Comparison of ENCODE assay signal across 20 mouse cellular contexts in genomic region chr5:44105192-44105591, GRCm38 (mm10). TPM values are rescaled to one million over a fixed set of nuclear protein-coding genes. Genes with fewer than 3 reads are reported as not detected.
DNase-seq lines count a peak whose midpoint lies in the region; ATAC-seq and TF ChIP-seq lines count a peak whose summit lies in the region.
"Had no signal": no experiment of that assay in that cellular context is flagged by ENCODE, and none has a peak within 500 bp of the region (broad histone marks: within the 10 kb centered on the region; RNA-seq: fewer than 3 reads in every experiment).

No protein-coding gene starts in this region.

- no peak for DNase-seq in midbrain, embryonic 10.5 days (ENCODE audit: low spot score)
- DNase-seq in midbrain, postnatal 0 days (ENCODE audit: low spot score) = no peak
- peak; percentile 88 for DNase-seq in kidney, adult 2 months
- DNase-seq in kidney, postnatal 14 days = peak; percentile 76
- no peak for DNase-seq in layer of hippocampus, adult 18-20 months (ENCODE audit: low spot score in 2 of 2)
- DNase-seq: cerebellum, adult 9-10 months; gastrocnemius, postnatal 25 days; heart, postnatal 10 days; liver, postnatal 0 days; right cerebral cortex, postnatal 4 days; thymus, postnatal 25 days had no signal

- H3K9me3 ChIP-seq in midbrain, embryonic 10.5 days (replicated peaks) = 0 out of 2 replicates have a peak, but pooled peaks cover 10% of the 10 kb centered on the region
- no peaks in the 10 kb centered on the region for H3K9me3 ChIP-seq in midbrain, postnatal 0 days (ENCODE audit: low read length)
- H3K9me3 ChIP-seq in stomach, embryonic 16.5 days (replicated peaks; ENCODE audit: control insufficient read depth, low read length) = no peaks in the 10 kb centered on the region
- H3K9me3 ChIP-seq: embryonic facial prominence, embryonic 15.5 days; midbrain, embryonic 13.5 days had no signal

- no peak for TF ChIP-seq POLR2A in kidney, adult 2 months (IDR thresholded peaks at IDR 0.05; ENCODE audit: low read depth, low read length)

- no peak for ATAC-seq in midbrain, postnatal 0 days (ENCODE audit: low FRiP score)
- no peak for ATAC-seq in stomach, embryonic 16.5 days (ENCODE audit: insufficient read depth, low FRiP score)
- ATAC-seq in megakaryocyte-erythroid progenitor cell, adult 5-6 weeks (replicated peaks; ENCODE audit: low FRiP score, low TSS enrichment, poor library complexity, severe bottlenecking) = no peak
- ATAC-seq: hindbrain, embryonic 16.5 days; liver, postnatal 0 days; midbrain, embryonic 13.5 days had no signal

- H3K9ac ChIP-seq in midbrain, postnatal 0 days (replicated peaks; ENCODE audit: low read length, poor library complexity, severe bottlenecking) = no peak overlapping the region
- H3K9ac ChIP-seq in stomach, embryonic 16.5 days (ENCODE audit: low read length) = no peak overlapping the region
- H3K9ac ChIP-seq: embryonic facial prominence, embryonic 15.5 days; liver, postnatal 0 days; midbrain, embryonic 13.5 days; neural tube, embryonic 15.5 days had no signal

- peaks cover 39% of the 10 kb centered on the region for H3K4me1 ChIP-seq in midbrain, embryonic 10.5 days
- H3K4me1 ChIP-seq in midbrain, postnatal 0 days (ENCODE audit: insufficient read depth, low read length) = no peaks in the 10 kb centered on the region
- H3K4me1 ChIP-seq in kidney, adult 2 months (ENCODE audit: control insufficient read depth, insufficient read depth, low read length) = peaks cover 37% of the 10 kb centered on the region
- H3K4me1 ChIP-seq in stomach, embryonic 16.5 days (ENCODE audit: control insufficient read depth, insufficient read depth, low read length) = peaks cover 5% of the 10 kb centered on the region; the same call in 1 of the 2 replicates

- H3K36me3 ChIP-seq in midbrain, embryonic 10.5 days = no peaks in the 10 kb centered on the region
- no peaks in the 10 kb centered on the region for H3K36me3 ChIP-seq in midbrain, postnatal 0 days (ENCODE audit: insufficient read depth, low read length)
- no peaks in the 10 kb centered on the region for H3K36me3 ChIP-seq in kidney, adult 2 months (ENCODE audit: control insufficient read depth, insufficient read depth, low read length)
- H3K36me3 ChIP-seq in stomach, embryonic 16.5 days (ENCODE audit: control insufficient read depth, insufficient read depth, low read length) = no peaks in the 10 kb centered on the region
- H3K36me3 ChIP-seq: embryonic facial prominence, embryonic 15.5 days; midbrain, embryonic 13.5 days; neural tube, embryonic 15.5 days had no signal

- TF ChIP-seq CTCF in midbrain, postnatal 0 days (IDR thresholded peaks at IDR 0.05) = no peak
- TF ChIP-seq CTCF in kidney, adult 2 months (conservative IDR thresholded peaks at IDR 0.05; ENCODE audit: insufficient read depth, insufficient read length, low read depth, low read length) = no peak

- 70% methylated on average over 4 of the region's 4 CpGs for WGBS in midbrain, embryonic 10.5 days
- whole genome bisulfite sequencing in midbrain, postnatal 0 days = 58% methylated on average over 4 of the region's 4 CpGs
- WGBS in kidney, adult 2 months = 10% methylated on average over 4 of the region's 4 CpGs
- 28% methylated on average over 4 of the region's 4 CpGs for WGBS in stomach, embryonic 16.5 days

- H3K27ac ChIP-seq in midbrain, embryonic 10.5 days (replicated peaks) = peak overlapping the region; percentile 43; the same call in 1 of the 2 replicates
- no peak overlapping the region for H3K27ac ChIP-seq in midbrain, postnatal 0 days (ENCODE audit: low read depth, low read length)
- peak overlapping the region; percentile 91 for H3K27ac ChIP-seq in kidney, adult 2 months (ENCODE audit: insufficient read depth, low read depth, low read length)
- H3K27ac ChIP-seq in stomach, embryonic 16.5 days (ENCODE audit: low read length) = peak overlapping the region; percentile 30; the same call in 1 of the 2 replicates
- H3K27ac ChIP-seq: embryonic facial prominence, embryonic 15.5 days; left cerebral cortex, adult 2 months; macrophage; midbrain, embryonic 13.5 days; neural tube, embryonic 15.5 days had no signal

- H3K4me2 ChIP-seq in midbrain, postnatal 0 days (ENCODE audit: low read depth, low read length, poor library complexity, severe bottlenecking) = no peak overlapping the region
- no peak overlapping the region for H3K4me2 ChIP-seq in stomach, embryonic 16.5 days (ENCODE audit: low read depth, low read length)
- H3K4me2 ChIP-seq: embryonic facial prominence, embryonic 15.5 days; midbrain, embryonic 13.5 days; neural tube, embryonic 15.5 days had no signal

- H3K27me3 ChIP-seq in midbrain, embryonic 10.5 days (ENCODE audit: low read depth, poor library complexity, severe bottlenecking) = 0 out of 2 replicates have a peak, but pooled peaks cover 9% of the 10 kb centered on the region
- no peaks in the 10 kb centered on the region for H3K27me3 ChIP-seq in midbrain, postnatal 0 days (ENCODE audit: insufficient read depth, low read length)
- H3K27me3 ChIP-seq in kidney, adult 2 months (replicated peaks; ENCODE audit: control insufficient read depth, insufficient read depth, low read length) = no peaks in the 10 kb centered on the region
- no peaks in the 10 kb centered on the region for H3K27me3 ChIP-seq in stomach, embryonic 16.5 days (ENCODE audit: control insufficient read depth, insufficient read depth, low read length)
- H3K27me3 ChIP-seq: embryonic facial prominence, embryonic 15.5 days; midbrain, embryonic 13.5 days; neural tube, embryonic 15.5 days had no signal

- no peak overlapping the region for H3K4me3 ChIP-seq in midbrain, embryonic 10.5 days
- no peak overlapping the region for H3K4me3 ChIP-seq in midbrain, postnatal 0 days (ENCODE audit: low read depth, low read length)
- no peak overlapping the region for H3K4me3 ChIP-seq in kidney, adult 2 months (ENCODE audit: insufficient read depth, low read depth, low read length)
- no peak overlapping the region for H3K4me3 ChIP-seq in stomach, embryonic 16.5 days (replicated peaks; ENCODE audit: low read length)
- H3K4me3 ChIP-seq: embryonic facial prominence, embryonic 15.5 days; left cerebral cortex, adult 2 months; midbrain, embryonic 13.5 days; myocyte; neural tube, embryonic 15.5 days had no signal

RNA-seq across cellular contexts. Expression of gene Prom1, which starts 3.4 kb away (rescaled TPM):
- polyA plus RNA-seq in midbrain, embryonic 10.5 days (2016; fragmentation: Nextera tagmentation; extraction: Ambion mirVana) = 173 and 180 TPM in 2 replicates
- 13.4 and 22.6 TPM in 2 replicates for total RNA-seq in midbrain, postnatal 0 days (2014; rRNA removed)
- 14.2 and 15.2 TPM in 2 replicates for polyA plus RNA-seq in midbrain, postnatal 0 days (2015; fragmentation: Nextera tagmentation; extraction: Ambion mirVana)
- polyA plus RNA-seq in kidney, adult 2 months (2012; rRNA removed) = 53.6 and 67.6 TPM in 2 replicates
- 61.3 and 79.0 TPM in 2 replicates for polyA plus RNA-seq in stomach, embryonic 16.5 days (2015; fragmentation: Nextera tagmentation; extraction: Ambion mirVana)
- total RNA-seq in megakaryocyte-erythroid progenitor cell, adult 5-6 weeks (2014; fragmentation: Nextera tagmentation) = 2.3 TPM in 1 of 2 replicates, not detected in the other
- 0.28 TPM in 1 of 2 replicates, not detected in the other for total RNA-seq in megakaryocyte-erythroid progenitor cell, adult 5-6 weeks (2017)
- total RNA-seq in layer of hippocampus, adult 18-20 months (2021) = 10 to 100 TPM; 13.1 to 13.3 TPM
- polyA plus RNA-seq: myocyte had no signal

Comparison
In these comparisons a context has a peak if more than half of its experiments do, and no peak if none do; other contexts are left out.
1. DNase-seq: peak in kidney, adult 2 months (single experiment) and kidney, postnatal 14 days (single experiment); none in midbrain, embryonic 10.5 days (single experiment), midbrain, postnatal 0 days (single experiment) and layer of hippocampus, adult 18-20 months (0 of 2).